Comparison of ENCODE assay signal across 14 mouse cellular contexts in the genomic region with DNA sequence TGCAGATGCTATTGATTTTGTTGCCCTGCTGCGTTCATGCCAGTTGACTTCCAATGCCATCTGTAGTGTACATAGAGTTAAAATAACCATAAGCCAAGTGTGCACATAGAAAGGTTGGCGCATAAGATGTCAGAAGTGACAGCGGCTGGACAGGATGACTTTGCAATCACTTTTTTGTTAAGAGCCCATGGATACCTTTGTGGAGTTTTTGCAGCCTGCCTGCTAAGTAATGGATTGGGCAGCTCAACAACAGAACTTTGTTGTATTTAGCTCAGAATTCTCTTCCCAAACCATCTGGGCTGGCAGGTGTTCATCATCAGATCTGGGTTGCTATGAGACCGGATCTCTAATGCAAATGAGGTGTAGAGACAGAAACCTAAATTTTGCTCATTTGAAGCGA.
A peak's percentile ranks its signal among the peaks of the same experiment; 100 is the strongest.
DNase-seq lines count a peak whose midpoint lies in the region; ATAC-seq and TF ChIP-seq lines count a peak whose summit lies in the region.
"Had no signal": no experiment of that assay in that cellular context is flagged by ENCODE, and none has a peak within 500 bp of the region (broad histone marks: within the 10 kb centered on the region; RNA-seq: fewer than 3 reads in every experiment).

No protein-coding gene starts in this region.

- ATAC-seq in forebrain, embryonic 16.5 days, result peak; percentile 86
- no peak for ATAC-seq in intestine, embryonic 16.5 days

- H3K27me3 ChIP-seq in forebrain, embryonic 16.5 days (replicated peaks; ENCODE audit: control insufficient read depth, insufficient read depth, low read length), result no peaks in the 10 kb centered on the region
- H3K27me3 ChIP-seq in intestine, embryonic 16.5 days (replicated peaks; ENCODE audit: control insufficient read depth, insufficient read depth, low read length), result no peaks in the 10 kb centered on the region
- no peaks in the 10 kb centered on the region for H3K27me3 ChIP-seq in hindbrain, embryonic 10.5 days (ENCODE audit: insufficient read depth, poor library complexity, severe bottlenecking)

- H3K4me2 ChIP-seq in forebrain, embryonic 16.5 days (ENCODE audit: low read length), result no peak overlapping the region
- H3K4me2 ChIP-seq in intestine, embryonic 16.5 days (ENCODE audit: low read depth, low read length), result no peak overlapping the region

- TF ChIP-seq CTCF in brain, embryonic 14.5 days (IDR thresholded peaks at IDR 0.05; ENCODE audit: borderline replicate concordance, extremely low read depth, insufficient read depth, insufficient read length), result no peak

- WGBS in forebrain, embryonic 16.5 days, result 55% methylated on average over 5 of the region's 5 CpGs
- WGBS in intestine, embryonic 16.5 days, result 91% methylated on average over 5 of the region's 5 CpGs
- 89% methylated on average over 5 of the region's 5 CpGs for WGBS in hindbrain, embryonic 10.5 days

- H3K4me1 ChIP-seq in forebrain, embryonic 16.5 days (replicated peaks; ENCODE audit: control insufficient read depth, insufficient read depth, low read length), result peaks cover 6% of the 10 kb centered on the region
- H3K4me1 ChIP-seq in intestine, embryonic 16.5 days (ENCODE audit: control insufficient read depth, insufficient read depth, low read length), result no peaks in the 10 kb centered on the region
- no peaks in the 10 kb centered on the region for H3K4me1 ChIP-seq in hindbrain, embryonic 10.5 days (replicated peaks)

- intact Hi-C loops in left cerebral cortex, postnatal 25 days (cut with DNase I), result loop anchor here (5.0 kb wide), 1 partner anchor 56 kb away; no protein-coding TSS in a partner anchor

- DNase-seq in brain, embryonic 14.5 days (ENCODE audit: low read depth), result peak; percentile 83
- peak; percentile 49 for DNase-seq in layer of hippocampus, adult 9-10 months (ENCODE audit: low spot score)
- DNase-seq in left cerebral cortex, postnatal 25 days (ENCODE audit: low spot score in 2 of 2), result peak; percentile 59 to 90
- DNase-seq in adrenal gland, adult 2 months, result no peak
- DNase-seq in hindbrain, embryonic 10.5 days (ENCODE audit: low spot score), result no peak
- DNase-seq: adrenal gland, postnatal 36 days; cerebellum, adult 9-10 months; heart, postnatal 10 days; kidney, adult 11 months; lung, adult 18-20 months; thymus, adult 2 months had no signal

- H3K9me3 ChIP-seq in forebrain, embryonic 16.5 days (ENCODE audit: control insufficient read depth, low read length), result no peaks in the 10 kb centered on the region
- no peaks in the 10 kb centered on the region for H3K9me3 ChIP-seq in intestine, embryonic 16.5 days (ENCODE audit: control insufficient read depth, low read length)
- no peaks in the 10 kb centered on the region for H3K9me3 ChIP-seq in hindbrain, embryonic 10.5 days

- peak overlapping the region; percentile 69 for H3K27ac ChIP-seq in forebrain, embryonic 16.5 days (ENCODE audit: low read length)
- H3K27ac ChIP-seq in intestine, embryonic 16.5 days (ENCODE audit: low read length), result no peak overlapping the region
- no peak overlapping the region for H3K27ac ChIP-seq in hindbrain, embryonic 10.5 days

- no peaks in the 10 kb centered on the region for H3K36me3 ChIP-seq in forebrain, embryonic 16.5 days (ENCODE audit: control insufficient read depth, insufficient read depth)
- no peaks in the 10 kb centered on the region for H3K36me3 ChIP-seq in intestine, embryonic 16.5 days (ENCODE audit: control insufficient read depth, insufficient read depth, low read length)
- no peaks in the 10 kb centered on the region for H3K36me3 ChIP-seq in hindbrain, embryonic 10.5 days

- no peak overlapping the region for H3K4me3 ChIP-seq in forebrain, embryonic 16.5 days (replicated peaks; ENCODE audit: low read length)
- H3K4me3 ChIP-seq in intestine, embryonic 16.5 days (ENCODE audit: low read length), result no peak overlapping the region
- H3K4me3 ChIP-seq in hindbrain, embryonic 10.5 days, result no peak overlapping the region
- H3K4me3 ChIP-seq: myocyte had no signal

- H3K9ac ChIP-seq in forebrain, embryonic 16.5 days (replicated peaks; ENCODE audit: low read depth, low read length), result no peak overlapping the region
- H3K9ac ChIP-seq in intestine, embryonic 16.5 days (ENCODE audit: low read depth, low read length), result no peak overlapping the region

- TF ChIP-seq POLR2A in brain, embryonic 14.5 days (IDR thresholded peaks at IDR 0.05; ENCODE audit: borderline replicate concordance, extremely low read depth, insufficient read depth, insufficient read length, poor library complexity, severe bottlenecking), result no peak

Comparison
In these comparisons a context has a peak if more than half of its experiments do, and no peak if none do; other contexts are left out.
1. DNase-seq: peak in brain, embryonic 14.5 days (single experiment), layer of hippocampus, adult 9-10 months (single experiment) and left cerebral cortex, postnatal 25 days (2 of 2); none in adrenal gland, adult 2 months (single experiment) and hindbrain, embryonic 10.5 days (single experiment).